Mouse (Mus musculus) midbrain, embryonic 16.5 days (tissue): Measurements from ENCODE around the gene Natd1. TPM values are rescaled to one million over a fixed set of nuclear protein-coding genes. Genes with fewer than 3 reads are reported as not detected.

ENCODE experiments used
- ATAC-seq: fragments of 200-750 bp; cut with Nextera tagmentation; 2 replicates; pipeline ENCODE4 v1.8.0; 2017; ENCODE audit warnings: moderate TSS enrichment
- H3K27ac ChIP-seq: fragments of 300-500 bp; sonication (generic); 2 replicates; pipeline ENCODE4 v1.5.1; 2014; ENCODE audit warnings: mild to moderate bottlenecking, low read length, mixed read lengths
- H3K27me3 ChIP-seq: fragments of 300-500 bp; sonication (generic); 2 replicates; pipeline ENCODE4 v1.6.1; 2014; ENCODE audit warnings: low read depth, low read length, mixed read lengths; ENCODE audit not compliant: control insufficient read depth, insufficient read depth
- H3K36me3 ChIP-seq: fragments of 300-500 bp; sonication (generic); 2 replicates; pipeline ENCODE4 v1.6.1; 2014; ENCODE audit warnings: mild to moderate bottlenecking, low read length, moderate library complexity, mixed read lengths; ENCODE audit not compliant: control insufficient read depth, insufficient read depth
- H3K4me1 ChIP-seq: fragments of 300-500 bp; sonication (generic); 2 replicates; pipeline ENCODE4 v1.6.1; 2014; ENCODE audit warnings: mild to moderate bottlenecking, low read length, mixed read lengths; ENCODE audit not compliant: control insufficient read depth, insufficient read depth
- H3K4me2 ChIP-seq: fragments of 300-500 bp; sonication (generic); 2 replicates; pipeline ENCODE4 v1.6.1; 2014; ENCODE audit warnings: mild to moderate bottlenecking, low read length, mixed read lengths
- H3K4me3 ChIP-seq: fragments of 300-500 bp; sonication (generic); 2 replicates; pipeline ENCODE4 v1.5.1; 2014; ENCODE audit warnings: low read depth, mild to moderate bottlenecking, low read length, moderate library complexity, mixed read lengths
- H3K9ac ChIP-seq: fragments of 300-500 bp; sonication (generic); 2 replicates; pipeline ENCODE4 v1.6.1; 2014; ENCODE audit warnings: low read depth, low read length, mixed read lengths
- H3K9me3 ChIP-seq: fragments of 300-500 bp; sonication (generic); replicated peaks from 2 replicates; pipeline ENCODE4 v1.6.1; 2014; ENCODE audit warnings: mild to moderate bottlenecking, low read length, mixed read lengths; ENCODE audit not compliant: control insufficient read depth, poor library complexity, severe bottlenecking
- WGBS: fragments of 180-500 bp; shearing (Covaris S2); extraction: QIAGEN DNeasy Blood & Tissue Kit; methylation state at CpG from one replicate; pipeline ENCODE4 v1.1.7; 2014; 5-methylcytosine and 5-hydroxymethylcytosine counted together
- polyA plus RNA-seq: library from polyadenylated mRNA; unstranded; fragments of >200 nt; fragmentation: Nextera tagmentation; extraction: Ambion mirVana; gene quantifications from 2 replicates; pipeline ENCODE4 v1.2.1, GENCODE M21; 2015

Gene Natd1
- polyA plus RNA-seq = 24.9 and 26.5 TPM in 2 replicates

GRCm38 (mm10) chr11:60914491-60914890, at the start of gene Natd1:
TSS of gene Natd1 (minus strand) at chr11:60914750.
- WGBS = 29% methylated on average over 7 of the region's 7 CpGs
- Histone ChIP-seq H3K9ac (peak within 1 kb of the TSS; percentile 91), H3K27ac (peak within 1 kb of the TSS; percentile 76), H3K4me1 (peaks cover 23% of the 10 kb centered on the region), H3K4me2 (peak within 1 kb of the TSS; percentile 63), H3K36me3 (no peaks in the 10 kb centered on the region), H3K27me3 (no peaks in the 10 kb centered on the region), H3K4me3 (peak within 1 kb of the TSS; percentile 96), H3K9me3 (no peaks in the 10 kb centered on the region)
- ATAC-seq = no peak

DNA sequence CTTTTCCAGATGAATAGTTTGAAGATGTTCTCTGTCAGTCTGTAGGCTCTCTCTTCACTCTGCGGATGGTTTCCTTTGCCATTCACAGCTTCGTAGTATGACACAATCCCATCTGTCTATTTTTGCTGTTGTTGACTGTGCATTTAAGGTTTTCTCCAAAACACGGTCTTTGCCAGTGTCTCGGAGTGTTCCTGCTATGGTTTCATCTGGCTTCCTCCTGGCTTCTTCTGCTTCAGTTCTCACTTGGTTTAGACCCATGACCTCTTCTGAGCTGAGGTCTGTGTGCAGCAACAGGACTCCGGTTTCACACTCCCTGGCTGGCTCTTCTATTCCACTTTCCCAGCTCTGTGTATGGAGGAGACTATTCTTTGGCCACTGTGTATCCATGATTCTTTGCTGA, 48.2 kb upstream of the Natd1 start:
- Histone ChIP-seq H3K4me1 (0 out of 2 replicates have a peak, but pooled peaks cover 3% of the 10 kb centered on the region), H3K4me2 (no peak overlapping the region), H3K27me3 (no peaks in the 10 kb centered on the region), H3K27ac (no peak overlapping the region), H3K36me3 (no peaks in the 10 kb centered on the region), H3K4me3 (no peak overlapping the region), H3K9me3 (no peaks in the 10 kb centered on the region), H3K9ac (no peak overlapping the region)
- ATAC-seq = no peak
- 85% methylated on average over 5 of the region's 5 CpGs for WGBS

DNA sequence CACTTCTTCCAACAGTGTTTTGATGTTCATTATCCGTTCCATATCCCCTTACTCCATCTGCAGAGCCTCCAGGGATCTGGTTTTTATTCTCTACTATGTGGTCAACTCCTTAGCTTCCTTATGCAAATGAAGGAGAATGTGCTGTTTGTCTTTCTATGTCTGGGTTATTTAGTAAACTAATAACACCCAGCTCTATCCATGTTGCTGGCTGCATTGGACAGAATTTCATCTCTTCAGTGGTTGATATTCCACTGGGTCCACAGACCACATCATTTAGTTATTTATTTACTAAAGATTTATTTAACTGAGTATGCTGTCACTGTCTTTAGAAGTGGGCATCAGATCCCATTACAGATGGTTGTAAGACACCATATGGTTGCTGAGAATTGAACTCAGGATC, 46.6 kb upstream of the Natd1 start:
- H3K36me3 ChIP-seq = no peaks in the 10 kb centered on the region
- H3K9ac ChIP-seq = no peak overlapping the region
- WGBS = 64% methylated on average over 1 of the region's 1 CpGs
- H3K27ac ChIP-seq = no peak overlapping the region
- H3K4me1 ChIP-seq = no peaks in the 10 kb centered on the region
- H3K4me2 ChIP-seq = no peak overlapping the region
- ATAC-seq = no peak
- H3K9me3 ChIP-seq = no peaks in the 10 kb centered on the region
- no peaks in the 10 kb centered on the region for H3K27me3 ChIP-seq
- H3K4me3 ChIP-seq = no peak overlapping the region

GRCm38 (mm10) chr11:60958948-60959347, 44.4 kb upstream of the Natd1 start:
- Histone ChIP-seq H3K9ac (no peak overlapping the region), H3K4me2 (no peak overlapping the region), H3K9me3 (no peaks in the 10 kb centered on the region), H3K4me3 (no peak overlapping the region), H3K4me1 (no peaks in the 10 kb centered on the region), H3K36me3 (no peaks in the 10 kb centered on the region), H3K27ac (no peak overlapping the region), H3K27me3 (no peaks in the 10 kb centered on the region)
- ATAC-seq = no peak
- WGBS = 89% methylated on average over 4 of the region's 4 CpGs

DNA sequence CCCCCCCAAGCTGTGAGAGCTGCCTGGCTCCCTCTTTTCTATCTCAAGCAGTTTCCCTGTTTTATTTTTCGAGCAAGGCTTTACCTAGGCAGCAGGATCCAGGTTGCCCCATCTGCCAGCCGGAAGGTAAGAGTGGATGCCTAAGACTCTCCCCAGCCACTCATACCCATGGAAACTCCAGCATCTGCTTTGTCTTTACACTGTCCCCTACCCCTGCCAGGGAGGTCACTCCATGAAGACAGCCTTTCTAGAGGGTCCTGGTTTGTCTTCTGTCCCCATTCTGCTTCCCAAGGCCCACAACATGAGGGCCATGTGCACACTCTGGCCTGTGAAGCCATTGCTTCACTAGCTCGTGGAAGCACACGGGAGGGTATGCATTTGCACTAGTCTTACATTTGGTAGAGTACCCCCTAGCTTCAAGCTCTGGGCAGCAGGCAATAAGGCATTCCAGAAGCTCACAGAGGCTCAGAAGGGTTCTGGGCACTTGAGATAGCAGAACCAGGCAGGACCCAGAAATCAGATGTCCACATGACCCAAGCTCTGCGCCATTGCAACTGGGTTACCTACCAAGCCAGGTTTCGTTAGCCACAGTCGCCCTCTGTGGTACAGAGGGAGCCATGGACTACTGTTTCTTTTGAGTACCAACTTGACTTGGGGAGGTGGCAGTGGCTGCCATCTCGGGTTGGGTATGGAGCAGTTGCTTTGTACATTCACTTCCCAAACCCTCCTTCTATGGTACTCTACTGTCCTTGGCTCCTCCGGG, 41.3 kb upstream of the Natd1 start:
- H3K4me3 ChIP-seq = no peak overlapping the region
- no peak overlapping the region for H3K9ac ChIP-seq
- no peak overlapping the region for H3K4me2 ChIP-seq
- peaks cover 8% of the 10 kb centered on the region for H3K36me3 ChIP-seq
- H3K4me1 ChIP-seq = 0 out of 2 replicates have a peak, but pooled peaks cover 2% of the 10 kb centered on the region
- no peaks in the 10 kb centered on the region for H3K9me3 ChIP-seq
- ATAC-seq = no peak
- WGBS = 76% methylated on average over 9 of the region's 9 CpGs
- no peaks in the 10 kb centered on the region for H3K27me3 ChIP-seq
- no peak overlapping the region for H3K27ac ChIP-seq

GRCm38 (mm10) chr11:60954255-60955104, 39.9 kb upstream of the Natd1 start:
- peak overlapping the region; percentile 38; the same call in 1 of the 2 replicates for H3K27ac ChIP-seq
- ATAC-seq = peak; percentile 59
- H3K9ac ChIP-seq = no peak overlapping the region
- H3K4me2 ChIP-seq = peak overlapping the region; percentile 37
- peaks cover 9% of the 10 kb centered on the region for H3K36me3 ChIP-seq
- 0 out of 2 replicates have a peak, but pooled peaks cover 2% of the 10 kb centered on the region for H3K4me1 ChIP-seq
- WGBS = 74% methylated on average over 10 of the region's 10 CpGs
- H3K4me3 ChIP-seq = no peak overlapping the region
- no peaks in the 10 kb centered on the region for H3K9me3 ChIP-seq
- no peaks in the 10 kb centered on the region for H3K27me3 ChIP-seq

GRCm38 (mm10) chr11:60953803-60954202, 39.3 kb upstream of the Natd1 start:
- H3K4me3 ChIP-seq = no peak overlapping the region
- H3K4me1 ChIP-seq = 0 out of 2 replicates have a peak, but pooled peaks cover 2% of the 10 kb centered on the region
- no peaks in the 10 kb centered on the region for H3K9me3 ChIP-seq
- peak; percentile 97 for ATAC-seq
- peak overlapping the region; percentile 37 for H3K4me2 ChIP-seq
- no peak overlapping the region for H3K9ac ChIP-seq
- peak overlapping the region; percentile 38; the same call in 1 of the 2 replicates for H3K27ac ChIP-seq
- 9% methylated on average over 15 of the region's 15 CpGs for WGBS
- no peaks in the 10 kb centered on the region for H3K27me3 ChIP-seq
- peaks cover 15% of the 10 kb centered on the region for H3K36me3 ChIP-seq

- H3K9ac ChIP-seq = no peak overlapping the region
- 96% methylated on average over 6 of the region's 6 CpGs for WGBS
- peaks cover 21% of the 10 kb centered on the region for H3K36me3 ChIP-seq
- H3K27me3 ChIP-seq = no peaks in the 10 kb centered on the region
- H3K4me2 ChIP-seq = no peak overlapping the region
- H3K4me1 ChIP-seq = 0 out of 2 replicates have a peak, but pooled peaks cover 2% of the 10 kb centered on the region
- no peaks in the 10 kb centered on the region for H3K9me3 ChIP-seq
- H3K27ac ChIP-seq = no peak overlapping the region
- no peak for ATAC-seq
- H3K4me3 ChIP-seq = no peak overlapping the region
Observed at GRCm38 (mm10) chr11:60952986-60953385, 38.4 kb upstream of the Natd1 start.
